Mouse (Mus musculus) liver, embryonic 12.5 days (tissue): ENCODE data around the gene Igsf6. TPM values are rescaled to one million over a fixed set of nuclear protein-coding genes. Genes with fewer than 3 reads are reported as not detected.
A peak's percentile ranks its signal among the peaks of the same experiment; 100 is the strongest.

ENCODE experiments used
- ATAC-seq: fragments of 200-750 bp; cut with Nextera tagmentation; 2 replicates; pipeline ENCODE4 v1.8.0; 2017; ENCODE audit warnings: moderate number of reproducible peaks, mild to moderate bottlenecking, moderate library complexity
- H3K27ac ChIP-seq: fragments of 300-500 bp; sonication (generic); 2 replicates; pipeline ENCODE4 v1.5.1; 2016; ENCODE audit warnings: mild to moderate bottlenecking
- H3K27me3 ChIP-seq: fragments of 300-500 bp; sonication (generic); replicated peaks from 2 replicates; pipeline ENCODE4 v1.6.1; 2016; ENCODE audit warnings: mild to moderate bottlenecking, moderate library complexity
- H3K36me3 ChIP-seq: fragments of 300-500 bp; sonication (generic); 2 replicates; pipeline ENCODE4 v1.6.1; 2016; ENCODE audit warnings: mild to moderate bottlenecking, moderate library complexity
- H3K4me1 ChIP-seq: fragments of 300-500 bp; sonication (generic); 2 replicates; pipeline ENCODE4 v1.6.1; 2016
- H3K4me2 ChIP-seq: fragments of 300-500 bp; sonication (generic); 2 replicates; pipeline ENCODE4 v1.6.1; 2016; ENCODE audit warnings: mild to moderate bottlenecking, moderate library complexity
- H3K4me3 ChIP-seq: fragments of 300-500 bp; sonication (generic); 2 replicates; pipeline ENCODE4 v1.5.1; 2016; ENCODE audit warnings: mild to moderate bottlenecking, moderate library complexity
- H3K9ac ChIP-seq: fragments of 300-500 bp; sonication (generic); 2 replicates; pipeline ENCODE4 v1.6.1; 2016; ENCODE audit warnings: mild to moderate bottlenecking, moderate library complexity
- H3K9me3 ChIP-seq: fragments of 300-500 bp; sonication (generic); replicated peaks from 2 replicates; pipeline ENCODE4 v1.6.1; 2016; ENCODE audit warnings: mild to moderate bottlenecking, moderate library complexity
- WGBS: fragments of 180-500 bp; shearing (Covaris S2); methylation state at CpG from one replicate; pipeline ENCODE4 v1.1.7; 2016; ENCODE audit not compliant: insufficient replicate concordance; 5-methylcytosine and 5-hydroxymethylcytosine counted together
- polyA plus RNA-seq: library from polyadenylated mRNA; unstranded; fragments of >200 nt; fragmentation: Nextera tagmentation; extraction: Ambion mirVana; gene quantifications from 2 replicates; pipeline ENCODE4 v1.2.1, GENCODE M21; 2016

The Igsf6 gene
- 6.6 and 7.6 TPM in 2 replicates for polyA plus RNA-seq

DNA sequence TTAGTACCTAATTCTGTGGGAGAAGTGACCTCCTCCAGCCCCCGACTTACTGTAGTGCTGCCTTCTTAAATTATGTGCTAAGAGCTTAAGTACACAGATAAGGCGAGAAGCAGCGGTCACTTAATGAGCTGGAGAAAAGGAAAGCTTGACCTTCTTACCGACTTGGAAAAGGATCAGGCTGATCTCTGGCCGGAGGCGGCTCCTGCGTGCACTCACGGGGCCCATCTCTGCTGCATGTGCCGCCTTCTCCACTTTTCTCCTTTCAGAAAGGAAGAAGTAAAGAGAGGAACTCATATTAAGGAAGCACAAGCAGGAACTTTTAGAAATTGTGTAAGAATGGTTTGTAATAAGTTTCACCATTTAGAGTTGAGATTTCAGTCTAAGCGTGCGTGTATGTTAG lies at the start of gene Igsf6:
Gene Igsf6 (minus strand): TSS at position 292 of the 400 bp plus-strand sequence.
- Histone ChIP-seq H3K4me1 (no peaks in the 10 kb centered on the region), H3K4me2 (no peak within 1 kb of the TSS), H3K27me3 (no peaks in the 10 kb centered on the region), H3K9me3 (no peaks in the 10 kb centered on the region), H3K4me3 (0 out of 2 replicates have a peak within 1 kb of the TSS, but pooled peaks have one; percentile 2), H3K9ac (no peak within 1 kb of the TSS), H3K36me3 (peaks cover 58% of the 10 kb centered on the region), H3K27ac (0 out of 2 replicates have a peak within 1 kb of the TSS, but pooled peaks have one; percentile 12)
- WGBS: 58% methylated on average over 11 of the region's 11 CpGs
- ATAC-seq: no peak

GRCm38 (mm10) chr7:121120143-121120818 lies 45.9 kb upstream of the Igsf6 start:
- H3K4me1 ChIP-seq: no peaks in the 10 kb centered on the region
- 13% methylated on average over 10 of the region's 10 CpGs for WGBS
- ATAC-seq: 0 out of 2 replicates have a peak, but pooled peaks have one; percentile 40

GRCm38 (mm10) chr7:121111762-121112161 lies 37.4 kb upstream of the Igsf6 start:
- Histone ChIP-seq H3K4me2 (no peak overlapping the region), H3K4me1 (peaks cover 12% of the 10 kb centered on the region; the same call in 1 of the 2 replicates), H3K9ac (no peak overlapping the region), H3K27ac (no peak overlapping the region), H3K9me3 (no peaks in the 10 kb centered on the region), H3K4me3 (no peak overlapping the region), H3K27me3 (no peaks in the 10 kb centered on the region), H3K36me3 (no peaks in the 10 kb centered on the region)
- WGBS: 34% methylated on average over 3 of the region's 3 CpGs
- ATAC-seq: peak; percentile 63; the same call in 1 of the 2 replicates

More at GRCm38 (mm10) chr7:121120143-121120818, 45.9 kb upstream of the Igsf6 start:
- H3K9ac ChIP-seq: no peak overlapping the region
- no peaks in the 10 kb centered on the region for H3K27me3 ChIP-seq
- H3K9me3 ChIP-seq: no peaks in the 10 kb centered on the region
- no peak overlapping the region for H3K27ac ChIP-seq
- no peak overlapping the region for H3K4me3 ChIP-seq
- no peaks in the 10 kb centered on the region for H3K36me3 ChIP-seq
- H3K4me2 ChIP-seq: no peak overlapping the region

- Histone ChIP-seq H3K4me3 (no peak overlapping the region), H3K9me3 (no peaks in the 10 kb centered on the region), H3K4me2 (no peak overlapping the region), H3K4me1 (peaks cover 12% of the 10 kb centered on the region; the same call in 1 of the 2 replicates), H3K27me3 (no peaks in the 10 kb centered on the region), H3K9ac (no peak overlapping the region), H3K36me3 (no peaks in the 10 kb centered on the region), H3K27ac (no peak overlapping the region)
- ATAC-seq: no peak
- whole genome bisulfite sequencing: 42% methylated on average over 3 of the region's 3 CpGs
These were observed 36.9 kb upstream of the Igsf6 start for GRCm38 (mm10) chr7:121111321-121111720.

DNA sequence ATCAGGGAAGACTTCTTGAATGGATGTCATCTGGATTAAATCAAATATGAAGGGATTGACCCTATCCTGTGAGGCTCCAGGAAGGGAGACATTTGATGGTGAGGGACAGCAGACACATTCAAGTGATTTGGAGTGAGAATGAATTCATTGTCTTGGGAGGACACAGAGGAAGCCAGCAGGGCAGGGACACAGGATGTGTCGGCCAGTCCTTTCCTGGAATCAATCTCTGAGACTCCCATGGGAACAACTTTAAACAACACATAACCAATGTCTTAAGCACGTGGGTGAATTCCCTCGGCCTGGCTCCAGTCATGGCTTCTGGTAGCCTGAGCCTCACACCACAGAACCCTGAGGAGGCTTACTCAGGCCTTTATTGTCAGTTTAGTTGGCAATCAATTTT lies 33.5 kb upstream of the Igsf6 start:
- H3K9me3 ChIP-seq: no peaks in the 10 kb centered on the region
- 50% methylated on average over 3 of the region's 3 CpGs for WGBS
- H3K4me1 ChIP-seq: peaks cover 12% of the 10 kb centered on the region; the same call in 1 of the 2 replicates
- H3K27me3 ChIP-seq: no peaks in the 10 kb centered on the region
- no peak for ATAC-seq
- H3K4me3 ChIP-seq: no peak overlapping the region
- H3K9ac ChIP-seq: no peak overlapping the region
- no peak overlapping the region for H3K27ac ChIP-seq
- no peaks in the 10 kb centered on the region for H3K36me3 ChIP-seq
- H3K4me2 ChIP-seq: no peak overlapping the region

GRCm38 (mm10) chr7:121098614-121099389 lies 24.4 kb upstream of the Igsf6 start:
- 41% methylated on average over 10 of the region's 10 CpGs for WGBS
- H3K4me3 ChIP-seq: no peak overlapping the region
- no peak overlapping the region for H3K27ac ChIP-seq
- H3K4me2 ChIP-seq: no peak overlapping the region
- H3K4me1 ChIP-seq: peaks cover 14% of the 10 kb centered on the region
- peak; percentile 74 for ATAC-seq
- no peaks in the 10 kb centered on the region for H3K9me3 ChIP-seq
- H3K36me3 ChIP-seq: no peaks in the 10 kb centered on the region
- no peak overlapping the region for H3K9ac ChIP-seq
- H3K27me3 ChIP-seq: peaks cover 5% of the 10 kb centered on the region; the same call in 1 of the 2 replicates

GRCm38 (mm10) chr7:121093026-121093425 lies 18.7 kb upstream of the Igsf6 start:
- Histone ChIP-seq H3K4me1 (no peaks in the 10 kb centered on the region), H3K27me3 (no peaks in the 10 kb centered on the region), H3K36me3 (no peaks in the 10 kb centered on the region), H3K4me2 (no peak overlapping the region), H3K9me3 (no peaks in the 10 kb centered on the region), H3K4me3 (no peak overlapping the region), H3K9ac (no peak overlapping the region), H3K27ac (no peak overlapping the region)
- WGBS: 59% methylated on average over 4 of the region's 4 CpGs
- no peak for ATAC-seq

DNA sequence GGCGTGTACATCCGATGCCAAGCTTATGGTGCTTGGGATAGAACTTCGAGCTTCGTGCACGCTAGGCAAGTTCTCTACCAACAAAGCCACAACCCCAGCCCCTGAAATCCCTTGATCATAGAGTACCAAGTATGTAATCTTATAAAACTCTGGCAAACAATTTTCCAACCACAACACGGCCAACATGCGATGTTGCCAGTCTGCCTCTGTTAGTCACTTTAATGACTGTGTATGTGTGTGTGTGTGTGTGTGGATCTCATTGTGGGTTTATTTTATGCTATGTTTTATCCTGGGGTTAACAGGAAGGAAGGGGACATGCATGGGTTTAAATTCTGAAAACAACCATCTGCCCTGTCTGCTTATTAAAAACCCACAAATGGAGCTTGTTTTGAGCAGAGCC lies 16.4 kb upstream of the Igsf6 start:
- H3K27me3 ChIP-seq: no peaks in the 10 kb centered on the region
- ATAC-seq: no peak
- H3K4me2 ChIP-seq: no peak overlapping the region
- H3K9me3 ChIP-seq: no peaks in the 10 kb centered on the region
- H3K9ac ChIP-seq: no peak overlapping the region
- H3K4me1 ChIP-seq: no peaks in the 10 kb centered on the region
- no peak overlapping the region for H3K4me3 ChIP-seq
- WGBS: 78% methylated on average over 7 of the region's 7 CpGs
- H3K27ac ChIP-seq: no peak overlapping the region
- H3K36me3 ChIP-seq: no peaks in the 10 kb centered on the region

- no peaks in the 10 kb centered on the region for H3K27me3 ChIP-seq
- no peak overlapping the region for H3K27ac ChIP-seq
- H3K4me3 ChIP-seq: no peak overlapping the region
- no peaks in the 10 kb centered on the region for H3K9me3 ChIP-seq
- 52% methylated on average over 5 of the region's 5 CpGs for WGBS
- no peak overlapping the region for H3K4me2 ChIP-seq
- ATAC-seq: no peak
- no peaks in the 10 kb centered on the region for H3K4me1 ChIP-seq
- H3K36me3 ChIP-seq: no peaks in the 10 kb centered on the region
- H3K9ac ChIP-seq: no peak overlapping the region
These were observed 14.4 kb upstream of the Igsf6 start for GRCm38 (mm10) chr7:121088745-121089144.

GRCm38 (mm10) chr7:121085500-121085899 lies 11.1 kb upstream of the Igsf6 start:
- no peak overlapping the region for H3K27ac ChIP-seq
- no peaks in the 10 kb centered on the region for H3K36me3 ChIP-seq
- no peak for ATAC-seq
- no peak overlapping the region for H3K4me3 ChIP-seq
- WGBS: 30% methylated on average over 4 of the region's 4 CpGs
- H3K9me3 ChIP-seq: no peaks in the 10 kb centered on the region
- no peaks in the 10 kb centered on the region for H3K27me3 ChIP-seq
- no peak overlapping the region for H3K9ac ChIP-seq
- H3K4me1 ChIP-seq: no peaks in the 10 kb centered on the region
- H3K4me2 ChIP-seq: no peak overlapping the region

GRCm38 (mm10) chr7:121084840-121085453 lies 10.6 kb upstream of the Igsf6 start:
- Histone ChIP-seq H3K9ac (no peak overlapping the region), H3K27ac (no peak overlapping the region), H3K4me1 (no peaks in the 10 kb centered on the region), H3K36me3 (no peaks in the 10 kb centered on the region), H3K27me3 (no peaks in the 10 kb centered on the region), H3K9me3 (no peaks in the 10 kb centered on the region), H3K4me2 (no peak overlapping the region), H3K4me3 (no peak overlapping the region)
- no peak for ATAC-seq
- 72% methylated on average over 8 of the region's 8 CpGs for WGBS
